11 mouse cellular contexts compared by ENCODE assay signal in genomic region chr9:48604939-48605598, GRCm38 (mm10). TPM values are rescaled to one million over a fixed set of nuclear protein-coding genes. Genes with fewer than 3 reads are reported as not detected.
DNase-seq lines count a peak whose midpoint lies in the region; ATAC-seq and TF ChIP-seq lines count a peak whose summit lies in the region.
"Had no signal": no experiment of that assay in that cellular context is flagged by ENCODE, and none has a peak within 500 bp of the region (broad histone marks: within the 10 kb centered on the region; RNA-seq: fewer than 3 reads in every experiment).

Gene Nnmt (minus strand): TSS chr9:48605153.

- peaks cover 4% of the 10 kb centered on the region; the same call in 1 of the 2 replicates for H3K4me1 ChIP-seq in bone marrow, adult 2 months (ENCODE audit: control insufficient read depth, insufficient read depth, low read length)
- no peaks in the 10 kb centered on the region for H3K4me1 ChIP-seq in heart, embryonic 16.5 days (ENCODE audit: control insufficient read depth, insufficient read depth, low read length)
- no peaks in the 10 kb centered on the region; the same call in 1 of the 2 replicates for H3K4me1 ChIP-seq in lung, embryonic 16.5 days (replicated peaks; ENCODE audit: control insufficient read depth, insufficient read depth, low read length)
- H3K4me1 ChIP-seq in forebrain, embryonic 11.5 days (replicated peaks; ENCODE audit: control insufficient read depth, insufficient read depth, low read length), result no peaks in the 10 kb centered on the region; the same call in 1 of the 2 replicates

- no peak for TF ChIP-seq CTCF in bone marrow, adult 2 months (IDR thresholded peaks at IDR 0.05; ENCODE audit: control insufficient read depth, insufficient read depth, low read length)

- no peak for ATAC-seq in heart, embryonic 16.5 days (replicated peaks; ENCODE audit: extremely low read depth, insufficient read depth, low FRiP score)
- no peak for ATAC-seq in lung, embryonic 16.5 days (ENCODE audit: low read depth)
- ATAC-seq in forebrain, embryonic 11.5 days (replicated peaks; ENCODE audit: low FRiP score), result no peak

- H3K36me3 ChIP-seq in heart, embryonic 16.5 days (ENCODE audit: control insufficient read depth, insufficient read depth), result no peaks in the 10 kb centered on the region
- H3K36me3 ChIP-seq in lung, embryonic 16.5 days (ENCODE audit: control insufficient read depth, insufficient read depth, low read length), result no peaks in the 10 kb centered on the region
- no peaks in the 10 kb centered on the region for H3K36me3 ChIP-seq in forebrain, embryonic 11.5 days (ENCODE audit: control insufficient read depth, insufficient read depth, low read length)
- H3K36me3 ChIP-seq: midbrain, embryonic 12.5 days had no signal

- H3K4me3 ChIP-seq in bone marrow, adult 2 months (replicated peaks; ENCODE audit: control insufficient read depth, low read depth, low read length), result no peak within 1 kb of the TSS
- no peak within 1 kb of the TSS for H3K4me3 ChIP-seq in heart, embryonic 16.5 days (ENCODE audit: low read length)
- no peak within 1 kb of the TSS for H3K4me3 ChIP-seq in lung, embryonic 16.5 days (ENCODE audit: low read length)
- H3K4me3 ChIP-seq in forebrain, embryonic 11.5 days (ENCODE audit: low read depth, low read length), result no peak within 1 kb of the TSS
- H3K4me3 ChIP-seq: midbrain, embryonic 12.5 days had no signal

- no peak for TF ChIP-seq POLR2A in bone marrow, adult 2 months (IDR thresholded peaks at IDR 0.05; ENCODE audit: borderline replicate concordance, control insufficient read depth, low read depth, low read length)

- H3K4me2 ChIP-seq in heart, embryonic 16.5 days (ENCODE audit: low read depth, low read length), result peak within 1 kb of the TSS; percentile 19; the same call in 1 of the 2 replicates
- H3K4me2 ChIP-seq in lung, embryonic 16.5 days (ENCODE audit: low read depth, low read length), result 0 out of 2 replicates have a peak within 1 kb of the TSS, but pooled peaks have one; percentile 13
- no peak within 1 kb of the TSS for H3K4me2 ChIP-seq in forebrain, embryonic 11.5 days (ENCODE audit: low read depth, low read length, severe bottlenecking)
- H3K4me2 ChIP-seq: midbrain, embryonic 12.5 days had no signal

- H3K9me3 ChIP-seq in heart, embryonic 16.5 days (replicated peaks; ENCODE audit: control insufficient read depth, low read length), result no peaks in the 10 kb centered on the region
- no peaks in the 10 kb centered on the region for H3K9me3 ChIP-seq in lung, embryonic 16.5 days (ENCODE audit: control insufficient read depth, low read length)
- no peaks in the 10 kb centered on the region for H3K9me3 ChIP-seq in forebrain, embryonic 11.5 days (ENCODE audit: control insufficient read depth, low read length)
- H3K9me3 ChIP-seq: midbrain, embryonic 12.5 days had no signal

- no peaks in the 10 kb centered on the region for H3K27me3 ChIP-seq in heart, embryonic 16.5 days (ENCODE audit: control insufficient read depth, insufficient read depth, low read length)
- H3K27me3 ChIP-seq in lung, embryonic 16.5 days (ENCODE audit: control insufficient read depth, insufficient read depth, low read depth, low read length), result no peaks in the 10 kb centered on the region
- no peaks in the 10 kb centered on the region for H3K27me3 ChIP-seq in forebrain, embryonic 11.5 days (ENCODE audit: control insufficient read depth, insufficient read depth, low read length)
- H3K27me3 ChIP-seq: midbrain, embryonic 12.5 days had no signal

- no peak within 1 kb of the TSS for H3K9ac ChIP-seq in heart, embryonic 16.5 days (ENCODE audit: low read length)
- H3K9ac ChIP-seq in lung, embryonic 16.5 days (ENCODE audit: low read length), result no peak within 1 kb of the TSS
- no peak within 1 kb of the TSS for H3K9ac ChIP-seq in forebrain, embryonic 11.5 days (ENCODE audit: low read length)
- H3K9ac ChIP-seq: midbrain, embryonic 12.5 days had no signal

- H3K27ac ChIP-seq in bone marrow, adult 2 months (ENCODE audit: control insufficient read depth, insufficient read depth, low read depth, low read length, poor library complexity), result peak within 1 kb of the TSS; percentile 33; the same call in 1 of the 2 replicates
- H3K27ac ChIP-seq in heart, embryonic 16.5 days (ENCODE audit: low read length), result peak within 1 kb of the TSS; percentile 46
- no peak within 1 kb of the TSS for H3K27ac ChIP-seq in lung, embryonic 16.5 days (ENCODE audit: low read length)
- no peak within 1 kb of the TSS for H3K27ac ChIP-seq in forebrain, embryonic 11.5 days (ENCODE audit: low read depth, low read length)
- H3K27ac ChIP-seq: midbrain, embryonic 12.5 days had no signal

- no peak for DNase-seq in adrenal gland, adult 18-20 months (ENCODE audit: low spot score in 2 of 2)
- no peak for DNase-seq in adrenal gland, postnatal 4 days (ENCODE audit: low spot score in 2 of 2)
- no peak for DNase-seq in forebrain, embryonic 11.5 days (ENCODE audit: low spot score)
- no peak for DNase-seq in embryo, embryonic 10.5 days (ENCODE audit: low spot score)
- DNase-seq in layer of hippocampus, adult 18-20 months (ENCODE audit: low spot score in 2 of 2), result no peak
- DNase-seq: layer of hippocampus, postnatal 36 days; right cerebral cortex, adult 18-20 months had no signal

- WGBS in bone marrow, adult 2 months, result 48% methylated on average over 8 of the region's 8 CpGs
- 32% methylated on average over 8 of the region's 8 CpGs for WGBS in heart, embryonic 16.5 days
- 20% methylated on average over 8 of the region's 8 CpGs for WGBS in lung, embryonic 16.5 days
- WGBS in forebrain, embryonic 11.5 days, result 64% methylated on average over 8 of the region's 8 CpGs

RNA-seq across cellular contexts. Expression of gene Nnmt, which starts in this region (rescaled TPM):
- total RNA-seq in adrenal gland, adult 18-20 months (2021), result 10 to 100 TPM; 24.5 to 55.3 TPM
- total RNA-seq in adrenal gland, postnatal 4 days (2021), result 1 to 10 TPM; 5.5 to 7.0 TPM
- polyA plus RNA-seq in bone marrow, adult 2 months (2011; ENCODE audit: insufficient read depth, insufficient read length, low replicate concordance, missing spikeins), result 3.1 and 12.8 TPM in 2 replicates
- polyA plus RNA-seq in heart, embryonic 16.5 days (2015; fragmentation: Nextera tagmentation; extraction: Ambion mirVana), result 6.3 and 7.3 TPM in 2 replicates
- polyA plus RNA-seq in lung, embryonic 16.5 days (2015; fragmentation: Nextera tagmentation; extraction: Ambion mirVana), result 1.5 and 2.5 TPM in 2 replicates
- 1.1 and 1.9 TPM in 2 replicates for polyA plus RNA-seq in forebrain, embryonic 11.5 days (2014; fragmentation: Nextera tagmentation; extraction: Ambion mirVana)
- total RNA-seq in layer of hippocampus, adult 18-20 months (2021), result 1 to 10 TPM; 2.3 to 2.7 TPM

Comparison
In these comparisons a context has a peak if more than half of its experiments do, and no peak if none do; other contexts are left out.
1. H3K27ac ChIP-seq: peak in bone marrow, adult 2 months (single experiment) and heart, embryonic 16.5 days (single experiment); none in lung, embryonic 16.5 days (single experiment) and forebrain, embryonic 11.5 days (single experiment).